Mouse (Mus musculus) brain, embryonic 18.5 days (tissue): ENCODE results near the gene Egfem1.

Source experiments
- DNase-seq: peaks from one replicate; pipeline ENCODE4 v3.0.0-alpha.2; 2012; ENCODE audit warnings: low read depth, low spot score

The Egfem1 gene

GRCm38 (mm10) chr3:29293230-29293629 is 211.4 kb downstream of the Egfem1 start:
- no peak for DNase-seq

- DNase-seq, result peak; percentile 45
Measured at GRCm38 (mm10) chr3:29342223-29342791, 260.5 kb downstream of the Egfem1 start.

GRCm38 (mm10) chr3:29345805-29346204 is 264.0 kb downstream of the Egfem1 start:
- no peak for DNase-seq

GRCm38 (mm10) chr3:29366907-29367306 is 285.1 kb downstream of the Egfem1 start:
- DNase-seq, result peak; percentile 36

- DNase-seq, result no peak
Measured at GRCm38 (mm10) chr3:29370519-29370918, 288.7 kb downstream of the Egfem1 start.

- no peak for DNase-seq
Measured at GRCm38 (mm10) chr3:29381255-29381654, 299.4 kb downstream of the Egfem1 start.

GRCm38 (mm10) chr3:29399064-29399463 is 317.2 kb downstream of the Egfem1 start:
- no peak for DNase-seq

GRCm38 (mm10) chr3:29421634-29422033 is 339.8 kb downstream of the Egfem1 start:
- DNase-seq, result peak; percentile 50

- DNase-seq, result no peak
Measured at GRCm38 (mm10) chr3:29432109-29433091, 350.6 kb downstream of the Egfem1 start.

GRCm38 (mm10) chr3:29443024-29443423 is 361.2 kb downstream of the Egfem1 start:
- no peak for DNase-seq

- no peak for DNase-seq
Measured at GRCm38 (mm10) chr3:29444661-29445060, 362.8 kb downstream of the Egfem1 start.

- no peak for DNase-seq
Measured at GRCm38 (mm10) chr3:29446081-29446480, 364.3 kb downstream of the Egfem1 start.

- DNase-seq, result no peak
Measured at GRCm38 (mm10) chr3:29448829-29449406, 367.1 kb downstream of the Egfem1 start.

GRCm38 (mm10) chr3:29498211-29498610 is 416.4 kb downstream of the Egfem1 start:
- DNase-seq, result no peak

- no peak for DNase-seq
Measured at GRCm38 (mm10) chr3:29499188-29499587, 417.4 kb downstream of the Egfem1 start.

- DNase-seq, result no peak
Measured at GRCm38 (mm10) chr3:29525298-29525962, 443.6 kb downstream of the Egfem1 start.

GRCm38 (mm10) chr3:29525963-29526301 is 444.1 kb downstream of the Egfem1 start:
- DNase-seq, result no peak

- DNase-seq, result no peak
Measured at GRCm38 (mm10) chr3:29539211-29539610, 457.4 kb downstream of the Egfem1 start.

- DNase-seq, result no peak
Measured at GRCm38 (mm10) chr3:29539902-29540301, 458.1 kb downstream of the Egfem1 start.

GRCm38 (mm10) chr3:29541477-29542079 is 459.8 kb downstream of the Egfem1 start:
- no peak for DNase-seq

GRCm38 (mm10) chr3:29544056-29544455 is 462.2 kb downstream of the Egfem1 start:
- no peak for DNase-seq

GRCm38 (mm10) chr3:29563171-29563570 is 481.3 kb downstream of the Egfem1 start:
- no peak for DNase-seq
